22 mouse cellular contexts compared by ENCODE assay signal in the genomic region with DNA sequence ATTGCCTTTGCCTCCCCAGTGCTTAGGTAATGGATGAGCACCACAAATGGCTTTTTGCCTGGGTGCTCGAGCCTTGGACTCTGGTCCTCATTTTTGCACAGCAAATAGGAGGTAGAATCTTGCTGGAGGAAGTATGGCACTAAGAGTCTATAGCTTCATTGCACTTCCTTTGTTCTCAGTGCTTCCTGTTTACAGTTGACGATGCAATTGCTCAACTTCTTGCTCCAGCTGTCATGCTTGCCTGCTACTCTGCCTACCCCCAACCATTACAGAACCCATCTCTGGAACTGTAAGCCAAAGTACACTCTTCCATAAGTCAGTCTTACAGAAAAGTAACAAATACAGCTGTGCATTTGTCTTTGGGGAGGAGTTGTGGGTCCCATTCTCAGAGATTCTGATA.
A peak's percentile ranks its signal among the peaks of the same experiment; 100 is the strongest.
DNase-seq lines count a peak whose midpoint lies in the region; ATAC-seq and TF ChIP-seq lines count a peak whose summit lies in the region.
"Had no signal": no experiment of that assay in that cellular context is flagged by ENCODE, and none has a peak within 500 bp of the region (broad histone marks: within the 10 kb centered on the region; RNA-seq: fewer than 3 reads in every experiment).

No protein-coding gene starts in this region.

- ATAC-seq in liver, embryonic 16.5 days (ENCODE audit: low read depth) = 0 out of 2 replicates have a peak, but pooled peaks have one; percentile 27
- no peak for ATAC-seq in liver, embryonic 12.5 days
- peak; percentile 73 for ATAC-seq in granulocyte monocyte progenitor cell, adult 5-6 weeks (replicated peaks; ENCODE audit: poor library complexity, severe bottlenecking)
- no peak for ATAC-seq in inflammation-experienced regulatory T-cells, adult 6 months
- ATAC-seq: CD4-positive, CD25-positive, alpha-beta regulatory T cell, adult 4 months; forebrain, embryonic 16.5 days; hindbrain, embryonic 16.5 days had no signal

- no peaks in the 10 kb centered on the region for H3K27me3 ChIP-seq in liver, embryonic 16.5 days (ENCODE audit: control insufficient read depth, insufficient read depth, low read depth, low read length)
- H3K27me3 ChIP-seq in liver, embryonic 12.5 days (replicated peaks) = no peaks in the 10 kb centered on the region
- no peaks in the 10 kb centered on the region for H3K27me3 ChIP-seq in CH12.LX (replicated peaks)
- H3K27me3 ChIP-seq: embryonic facial prominence, embryonic 12.5 days; forebrain, embryonic 12.5 days; heart, embryonic 12.5 days; hindbrain, embryonic 12.5 days had no signal

- TF ChIP-seq POLR2A in CH12.LX (IDR thresholded peaks at IDR 0.05; ENCODE audit: low read depth, low read length) = no peak

- TF ChIP-seq EP300 in CH12.LX (IDR thresholded peaks at IDR 0.05; ENCODE audit: low read length) = no peak

- dilution Hi-C loops in CH12.LX (cut with MboI; ENCODE audit: extremely low pct_ligation_motif_present, extremely low pct_unique_long_range_greater_than_20kb, low sequenced_read_pairs) = no loop called here

- H3K9me3 ChIP-seq in liver, embryonic 16.5 days (replicated peaks; ENCODE audit: control insufficient read depth, low read length) = no peaks in the 10 kb centered on the region
- no peaks in the 10 kb centered on the region for H3K9me3 ChIP-seq in liver, embryonic 12.5 days (replicated peaks)
- no peaks in the 10 kb centered on the region for H3K9me3 ChIP-seq in CH12.LX (replicated peaks; ENCODE audit: low read length)
- H3K9me3 ChIP-seq: embryonic facial prominence, embryonic 12.5 days; forebrain, embryonic 12.5 days; heart, embryonic 12.5 days; hindbrain, embryonic 12.5 days had no signal

- H3K27ac ChIP-seq in liver, embryonic 16.5 days (ENCODE audit: low read length) = no peak overlapping the region
- no peak overlapping the region for H3K27ac ChIP-seq in liver, embryonic 12.5 days
- no peak overlapping the region for H3K27ac ChIP-seq in CH12.LX (ENCODE audit: insufficient read depth, low read depth)
- H3K27ac ChIP-seq: embryonic facial prominence, embryonic 12.5 days; forebrain, embryonic 12.5 days; hindbrain, embryonic 12.5 days had no signal

- in situ Hi-C loops in CH12.LX (cut with MboI; ENCODE audit: low pct_ligation_motif_present, low pct_unique_long_range_greater_than_20kb, low sequenced_read_pairs) = no loop called here

- TF ChIP-seq CTCF in CH12.LX (conservative IDR thresholded peaks at IDR 0.05 in 1 of 2, IDR thresholded peaks at IDR 0.05 in 1 of 2; ENCODE audit: low read depth in 2 of 2, low read length in 2 of 2) = no peak

- H3K4me1 ChIP-seq in liver, embryonic 16.5 days (ENCODE audit: control insufficient read depth, low read depth, low read length) = no peaks in the 10 kb centered on the region
- no peaks in the 10 kb centered on the region for H3K4me1 ChIP-seq in liver, embryonic 12.5 days
- peaks cover 0 to 6% of the 10 kb centered on the region in 2 experiments; a peak in 2 of 4 replicates for H3K4me1 ChIP-seq in CH12.LX (ENCODE audit: control insufficient read depth in 1 of 2, insufficient read depth in 2 of 2)
- H3K4me1 ChIP-seq: embryonic facial prominence, embryonic 12.5 days; forebrain, embryonic 12.5 days; heart, embryonic 12.5 days; hindbrain, embryonic 12.5 days had no signal

- no peak overlapping the region for H3K9ac ChIP-seq in liver, embryonic 16.5 days (ENCODE audit: low read depth, low read length)
- H3K9ac ChIP-seq in liver, embryonic 12.5 days = no peak overlapping the region
- H3K9ac ChIP-seq in CH12.LX (ENCODE audit: insufficient read depth, low read depth) = no peak overlapping the region
- H3K9ac ChIP-seq: embryonic facial prominence, embryonic 12.5 days; forebrain, embryonic 12.5 days; heart, embryonic 12.5 days; hindbrain, embryonic 12.5 days had no signal

- 18% methylated on average over 2 of the region's 2 CpGs for WGBS in liver, embryonic 16.5 days (ENCODE audit: insufficient replicate concordance)
- 30% methylated on average over 2 of the region's 2 CpGs for WGBS in liver, embryonic 12.5 days (ENCODE audit: insufficient replicate concordance)

- H3K4me2 ChIP-seq in liver, embryonic 16.5 days (ENCODE audit: low read depth, low read length) = no peak overlapping the region
- no peak overlapping the region for H3K4me2 ChIP-seq in liver, embryonic 12.5 days
- H3K4me2 ChIP-seq in CH12.LX (ENCODE audit: insufficient read depth, low read depth, poor library complexity, severe bottlenecking) = no peak overlapping the region
- H3K4me2 ChIP-seq: embryonic facial prominence, embryonic 12.5 days; forebrain, embryonic 12.5 days; heart, embryonic 12.5 days; hindbrain, embryonic 12.5 days had no signal

- H3K36me3 ChIP-seq in liver, embryonic 16.5 days (ENCODE audit: control insufficient read depth, insufficient read depth) = no peaks in the 10 kb centered on the region
- no peaks in the 10 kb centered on the region for H3K36me3 ChIP-seq in liver, embryonic 12.5 days
- no peaks in the 10 kb centered on the region for H3K36me3 ChIP-seq in CH12.LX (replicated peaks in 1 of 2; ENCODE audit: control insufficient read depth in 1 of 2, insufficient read depth in 1 of 2, low read length in 1 of 2)
- H3K36me3 ChIP-seq: embryonic facial prominence, embryonic 12.5 days; forebrain, embryonic 12.5 days; heart, embryonic 12.5 days; hindbrain, embryonic 12.5 days had no signal

- H3K79me2 ChIP-seq in CH12.LX (replicated peaks; ENCODE audit: control insufficient read depth, extremely low read depth, insufficient read depth, poor library complexity, severe bottlenecking) = no peaks in the 10 kb centered on the region

- peak; percentile 43 for DNase-seq in 416B (ENCODE audit: low read depth)
- peak; percentile 26 for DNase-seq in CH12.LX (ENCODE audit: extremely low read depth)
- DNase-seq in left cerebral cortex, postnatal 36 days (ENCODE audit: low spot score in 2 of 2) = no peak
- DNase-seq in thymus, adult 18-20 months = no peak
- DNase-seq: adrenal gland, postnatal 10 days; B cell, adult 2 months; cerebellum, adult 18-20 months; cerebellum, adult 9-11 months; cerebellum, postnatal 36 days; gastrocnemius, postnatal 10 days; heart, postnatal 36 days had no signal

- intact Hi-C loops in left cerebral cortex, postnatal 36 days (cut with DNase I) = no loop called here

- no peak overlapping the region for H3K4me3 ChIP-seq in liver, embryonic 16.5 days (ENCODE audit: low read depth, low read length)
- H3K4me3 ChIP-seq in liver, embryonic 12.5 days = no peak overlapping the region
- no peak overlapping the region for H3K4me3 ChIP-seq in CH12.LX (replicated peaks in 1 of 3; ENCODE audit: low read depth in 2 of 3, low read length in 2 of 3, poor library complexity in 1 of 3)
- H3K4me3 ChIP-seq: embryonic facial prominence, embryonic 12.5 days; forebrain, embryonic 12.5 days; heart, embryonic 12.5 days; hindbrain, embryonic 12.5 days had no signal

- no peak for TF ChIP-seq RAD21 in CH12.LX (IDR thresholded peaks at IDR 0.05; ENCODE audit: low read depth, low read length)

TF ChIP-seq in CH12.LX, 34 proteins besides CTCF, POLR2A, EP300 and RAD21:
- TF ChIP-seq RCOR1 (conservative IDR thresholded peaks at IDR 0.05; ENCODE audit: low read depth, low read length) (no peak), POLR2AphosphoS2 (IDR thresholded peaks at IDR 0.05; ENCODE audit: low read depth, low read length) (no peak), NRF1 (IDR thresholded peaks at IDR 0.05; ENCODE audit: low read depth, low read length) (no peak), SIN3A (IDR thresholded peaks at IDR 0.05; ENCODE audit: low read length) (no peak), ZNF384 (IDR thresholded peaks at IDR 0.05; ENCODE audit: low read depth, low read length) (no peak), ZMIZ1 (IDR thresholded peaks at IDR 0.05; ENCODE audit: low read depth, low read length) (no peak), BHLHE40 (IDR thresholded peaks at IDR 0.05; ENCODE audit: low read depth, low read length) (no peak), TBP (conservative IDR thresholded peaks at IDR 0.05; ENCODE audit: low read depth, low read length) (no peak), MAX (IDR thresholded peaks at IDR 0.05; ENCODE audit: low read length) (no peak), USF2 (conservative IDR thresholded peaks at IDR 0.05; ENCODE audit: low read depth, low read length) (no peak), ETS1 (conservative IDR thresholded peaks at IDR 0.05; ENCODE audit: low read depth, low read length) (no peak), KAT2A (IDR thresholded peaks at IDR 0.05; ENCODE audit: insufficient replicate concordance, low read length) (no peak), ZC3H11A (IDR thresholded peaks at IDR 0.05; ENCODE audit: low read depth, low read length) (no peak), SMC3 (IDR thresholded peaks at IDR 0.05; ENCODE audit: low read depth, low read length) (no peak)

Comparison
In these comparisons a context has a peak if more than half of its experiments do, and no peak if none do; other contexts are left out.
1. ATAC-seq: peak in liver, embryonic 16.5 days (single experiment) and granulocyte monocyte progenitor cell, adult 5-6 weeks (single experiment); none in liver, embryonic 12.5 days (single experiment) and inflammation-experienced regulatory T-cells, adult 6 months (single experiment).
2. DNase-seq: peak in 416B (single experiment) and CH12.LX (single experiment); none in left cerebral cortex, postnatal 36 days (0 of 2) and thymus, adult 18-20 months (0 of 2).